Mouse (Mus musculus): ENCODE results near the gene Wnt10a. TPM values are rescaled to one million over a fixed set of nuclear protein-coding genes. Genes with fewer than 3 reads are reported as not detected.

Gene Wnt10a
- 0.42 and 1.5 TPM in 2 replicates for total RNA-seq (2012; rRNA removed)

DNA sequence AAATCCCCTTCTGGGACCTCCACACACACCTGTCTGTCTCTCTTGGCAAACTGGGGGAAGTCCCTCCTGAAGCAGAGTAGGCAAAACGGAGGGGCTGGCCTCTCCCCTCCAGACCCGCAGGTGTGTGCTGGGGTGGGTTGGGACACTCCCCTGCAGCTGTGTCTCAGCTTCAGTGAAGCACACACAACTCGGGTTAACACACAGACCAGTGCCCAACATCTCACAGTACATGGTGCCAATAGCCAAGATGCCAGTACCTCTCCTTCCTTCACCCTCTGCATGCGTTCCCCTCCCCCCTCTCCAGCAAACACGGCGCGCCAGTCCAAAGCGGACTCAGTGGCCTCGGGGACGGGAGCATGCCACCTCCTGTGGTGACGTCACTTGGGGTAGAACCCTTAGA, at the start of gene Wnt10a:
Gene Wnt10a, plus strand, starts transcription at position 268 of the 400 bp plus-strand sequence.
- no peak for DNase-seq (ENCODE audit: low read depth, low spot score)
- 0 out of 2 replicates have a peak within 1 kb of the TSS, but pooled peaks have one; percentile 23 for H3K9ac ChIP-seq (ENCODE audit: insufficient read depth, low read depth, low read length, poor library complexity, severe bottlenecking)

DNA sequence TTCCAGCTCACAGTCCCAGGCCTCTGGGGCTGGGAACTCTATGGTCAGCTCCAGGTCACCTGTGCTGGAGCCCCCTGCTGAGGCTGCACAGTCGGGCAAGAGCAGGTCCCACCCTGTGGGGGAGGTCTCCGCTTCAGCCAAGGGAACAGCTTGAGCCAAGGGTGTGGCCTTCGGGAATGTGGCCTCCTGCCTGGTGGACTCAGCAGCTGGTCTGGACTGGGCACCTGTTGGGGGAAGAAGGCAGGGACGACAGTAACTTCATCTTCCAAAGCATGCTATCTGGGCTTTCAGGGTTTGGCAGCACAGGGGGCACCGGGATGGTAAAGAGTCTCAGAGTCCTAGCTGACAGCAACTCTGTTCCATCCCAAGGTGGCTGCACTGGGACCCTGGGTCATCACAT, 44.0 kb upstream of the Wnt10a start:
- Histone ChIP-seq H3K9me3 (ENCODE audit: control insufficient read depth, insufficient read depth, low read depth, low read length) (no peaks in the 10 kb centered on the region), H3K4me1 (ENCODE audit: control insufficient read depth in 2 of 2, insufficient read depth in 2 of 2, low read length in 2 of 2, poor library complexity in 1 of 2) (peaks cover 0 to 8% of the 10 kb centered on the region in 2 experiments; a peak in 1 of 4 replicates), H3K9ac (ENCODE audit: insufficient read depth, low read depth, low read length, poor library complexity, severe bottlenecking) (no peak overlapping the region), H3K27ac (ENCODE audit: insufficient read depth, low read depth, low read length, poor library complexity, severe bottlenecking) (no peak overlapping the region), H3K4me3 (ENCODE audit: insufficient read depth in 1 of 2, low read depth in 1 of 2, low read length in 2 of 2, poor library complexity in 1 of 2, severe bottlenecking in 1 of 2) (no peak overlapping the region), H3K36me3 (ENCODE audit: control insufficient read depth, insufficient read depth, low read length, poor library complexity, severe bottlenecking) (no peaks in the 10 kb centered on the region)
- TF ChIP-seq ZC3H11A (IDR thresholded peaks at IDR 0.05; ENCODE audit: borderline replicate concordance, low read depth, low read length) = no peak
- TF ChIP-seq HCFC1 (IDR thresholded peaks at IDR 0.05; ENCODE audit: borderline replicate concordance, insufficient read depth, low read length) = no peak
- TF ChIP-seq MAFK (IDR thresholded peaks at IDR 0.05; ENCODE audit: insufficient read depth, low read depth, low read length) = no peak
- no peak for TF ChIP-seq ZNF384 (IDR thresholded peaks at IDR 0.05; ENCODE audit: low read depth, low read length)
- no peak for TF ChIP-seq CHD2 (IDR thresholded peaks at IDR 0.05; ENCODE audit: low read depth, low read length)
- DNase-seq (ENCODE audit: low read depth, low spot score) = no peak
- in situ Hi-C loops (cut with MboI; ENCODE audit: low sequenced_read_pairs in 2 of 2, unreplicated experiment in 2 of 2) = no loop called here

More for the DNA sequence above, at the start of gene Wnt10a:
- Histone ChIP-seq H3K4me1 (ENCODE audit: control insufficient read depth in 2 of 2, insufficient read depth in 2 of 2, low read length in 2 of 2, poor library complexity in 1 of 2) (peaks cover 3 to 10% of the 10 kb centered on the region in 2 experiments; a peak in 1 of 4 replicates), H3K36me3 (ENCODE audit: control insufficient read depth, insufficient read depth, low read length, poor library complexity, severe bottlenecking) (no peaks in the 10 kb centered on the region), H3K9me3 (ENCODE audit: control insufficient read depth, insufficient read depth, low read depth, low read length) (no peaks in the 10 kb centered on the region), H3K27ac (ENCODE audit: insufficient read depth, low read depth, low read length, poor library complexity, severe bottlenecking) (no peak within 1 kb of the TSS), H3K4me3 (ENCODE audit: insufficient read depth in 1 of 2, low read depth in 1 of 2, low read length in 2 of 2, poor library complexity in 1 of 2, severe bottlenecking in 1 of 2) (peak within 1 kb of the TSS; percentile 43 to 46; a peak in 2 of 4 replicates)
- in situ Hi-C loops (cut with MboI; ENCODE audit: low sequenced_read_pairs in 2 of 2, unreplicated experiment in 2 of 2) = no loop called here
- TF ChIP-seq ZC3H11A (IDR thresholded peaks at IDR 0.05; ENCODE audit: borderline replicate concordance, low read depth, low read length) (no peak), CHD2 (IDR thresholded peaks at IDR 0.05; ENCODE audit: low read depth, low read length) (no peak), MAFK (IDR thresholded peaks at IDR 0.05; ENCODE audit: insufficient read depth, low read depth, low read length) (no peak), ZNF384 (IDR thresholded peaks at IDR 0.05; ENCODE audit: low read depth, low read length) (no peak), HCFC1 (IDR thresholded peaks at IDR 0.05; ENCODE audit: borderline replicate concordance, insufficient read depth, low read length) (no peak)

DNA sequence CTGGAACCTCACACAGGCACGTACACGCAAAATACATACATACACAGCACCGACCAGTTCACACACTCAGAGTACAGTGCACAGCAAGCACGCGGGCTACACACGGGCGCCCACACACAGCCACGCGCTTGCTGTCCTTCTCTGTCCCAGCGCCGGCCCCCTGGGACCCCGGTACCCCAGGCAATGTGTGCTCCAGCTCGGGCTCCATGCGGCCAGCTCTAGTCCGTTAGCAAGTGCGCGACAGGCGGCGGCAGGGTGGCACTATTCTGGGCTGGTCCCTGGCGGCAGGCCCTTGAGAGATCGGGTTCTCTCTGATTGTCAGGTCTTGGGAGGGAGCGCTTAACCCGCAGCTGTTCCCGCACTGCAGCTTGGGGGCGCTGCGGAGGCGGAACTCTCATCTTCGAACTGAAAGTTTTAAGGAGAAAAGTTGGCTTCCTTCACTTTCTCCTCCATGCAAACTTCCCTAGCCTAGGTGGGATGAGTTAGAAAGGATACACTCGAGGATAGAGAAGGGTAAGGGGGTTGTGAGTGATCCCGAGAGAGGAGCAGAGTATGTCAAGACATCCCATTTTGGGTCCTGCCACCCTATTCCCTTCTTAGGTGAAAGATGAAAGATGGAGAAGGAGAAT, 42.6 kb upstream of the Wnt10a start, which contains the start of gene Prkag3:
Gene Prkag3, minus strand, starts transcription at position 579 of the 629 bp plus-strand sequence.
- Histone ChIP-seq H3K36me3 (ENCODE audit: control insufficient read depth, insufficient read depth, low read length, poor library complexity, severe bottlenecking) (no peaks in the 10 kb centered on the region), H3K9ac (ENCODE audit: insufficient read depth, low read depth, low read length, poor library complexity, severe bottlenecking) (peak within 1 kb of the TSS; percentile 29), H3K27ac (ENCODE audit: insufficient read depth, low read depth, low read length, poor library complexity, severe bottlenecking) (no peak within 1 kb of the TSS), H3K4me1 (ENCODE audit: control insufficient read depth in 2 of 2, insufficient read depth in 2 of 2, low read length in 2 of 2, poor library complexity in 1 of 2) (peaks cover 0 to 8% of the 10 kb centered on the region in 2 experiments; a peak in 1 of 4 replicates), H3K9me3 (ENCODE audit: control insufficient read depth, insufficient read depth, low read depth, low read length) (no peaks in the 10 kb centered on the region), H3K4me3 (ENCODE audit: insufficient read depth in 1 of 2, low read depth in 1 of 2, low read length in 2 of 2, poor library complexity in 1 of 2, severe bottlenecking in 1 of 2) (peak within 1 kb of the TSS; percentile 51 to 76)
- no peak for TF ChIP-seq HCFC1 (IDR thresholded peaks at IDR 0.05; ENCODE audit: borderline replicate concordance, insufficient read depth, low read length)
- no peak for TF ChIP-seq CHD2 (IDR thresholded peaks at IDR 0.05; ENCODE audit: low read depth, low read length)
- no peak for TF ChIP-seq ZNF384 (IDR thresholded peaks at IDR 0.05; ENCODE audit: low read depth, low read length)
- TF ChIP-seq ZC3H11A (IDR thresholded peaks at IDR 0.05; ENCODE audit: borderline replicate concordance, low read depth, low read length) = no peak
- no peak for TF ChIP-seq MAFK (IDR thresholded peaks at IDR 0.05; ENCODE audit: insufficient read depth, low read depth, low read length)
- peak; percentile 62 for DNase-seq (ENCODE audit: low read depth, low spot score)
- in situ Hi-C loops (cut with MboI; ENCODE audit: low sequenced_read_pairs in 2 of 2, unreplicated experiment in 2 of 2) = no loop called here

DNA sequence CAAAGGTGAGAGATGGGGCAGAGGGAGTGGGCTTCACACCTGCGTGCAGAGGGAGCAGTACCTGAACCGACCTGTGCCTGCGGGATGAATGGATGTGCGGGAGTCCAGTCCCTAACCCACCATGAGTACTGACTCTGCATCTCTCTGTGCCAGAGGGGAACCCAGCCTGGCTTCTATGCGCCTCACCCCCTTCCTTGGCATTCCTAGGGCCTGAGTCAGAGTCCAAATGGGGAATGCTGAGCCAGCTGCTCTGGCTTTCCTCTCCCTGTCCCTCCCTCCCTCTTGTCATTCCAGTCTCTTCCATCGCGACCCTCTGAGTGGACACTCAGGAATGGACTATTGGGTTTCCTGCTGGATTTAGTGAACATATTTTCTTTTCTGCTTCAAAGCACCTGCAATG, 42.0 kb upstream of the Wnt10a start:
- DNase-seq (ENCODE audit: low read depth, low spot score) = no peak
- H3K4me3 ChIP-seq (ENCODE audit: insufficient read depth in 1 of 2, low read depth in 1 of 2, low read length in 2 of 2, poor library complexity in 1 of 2, severe bottlenecking in 1 of 2) = no peak overlapping the region
- H3K4me1 ChIP-seq (ENCODE audit: control insufficient read depth in 2 of 2, insufficient read depth in 2 of 2, low read length in 2 of 2, poor library complexity in 1 of 2) = peaks cover 0 to 11% of the 10 kb centered on the region in 2 experiments; a peak in 1 of 4 replicates
- in situ Hi-C loops (cut with MboI; ENCODE audit: low sequenced_read_pairs in 2 of 2, unreplicated experiment in 2 of 2) = no loop called here
- H3K27ac ChIP-seq (ENCODE audit: insufficient read depth, low read depth, low read length, poor library complexity, severe bottlenecking) = no peak overlapping the region
- no peak overlapping the region for H3K9ac ChIP-seq (ENCODE audit: insufficient read depth, low read depth, low read length, poor library complexity, severe bottlenecking)
- TF ChIP-seq HCFC1 (IDR thresholded peaks at IDR 0.05; ENCODE audit: borderline replicate concordance, insufficient read depth, low read length) (no peak), ZC3H11A (IDR thresholded peaks at IDR 0.05; ENCODE audit: borderline replicate concordance, low read depth, low read length) (no peak), MAFK (IDR thresholded peaks at IDR 0.05; ENCODE audit: insufficient read depth, low read depth, low read length) (peak; percentile 60; the same call in 1 of the 2 replicates)
- H3K9me3 ChIP-seq (ENCODE audit: control insufficient read depth, insufficient read depth, low read depth, low read length) = no peaks in the 10 kb centered on the region
- no peaks in the 10 kb centered on the region for H3K36me3 ChIP-seq (ENCODE audit: control insufficient read depth, insufficient read depth, low read length, poor library complexity, severe bottlenecking)

Measured in ES-E14 (cell line).